Mouse (Mus musculus) skeletal muscle tissue, adult 2 months (tissue): ENCODE data around the gene Rab7.
"Not testable (repeated sequence)": the region's sequence is repeated elsewhere in the genome, so short reads cannot be mapped to it uniquely, and the experiment has no call there.

ENCODE experiments used
- DNase-seq: peaks from one replicate; pipeline ENCODE4 v3.0.0-alpha.2; 2012; ENCODE audit warnings: low read depth, low spot score

Gene Rab7

GRCm38 (mm10) chr6:88004773-88005172, 40.3 kb downstream of the Rab7 start:
- not testable (repeated sequence) for DNase-seq

GRCm38 (mm10) chr6:88003439-88003838, 41.6 kb downstream of the Rab7 start:
- no peak for DNase-seq

- no peak for DNase-seq
Measured at GRCm38 (mm10) chr6:87998358-87998757, 46.7 kb downstream of the Rab7 start.

- DNase-seq, result peak; percentile 42
Measured at GRCm38 (mm10) chr6:87997706-87998265, 47.3 kb downstream of the Rab7 start.

- DNase-seq, result no peak
Measured at GRCm38 (mm10) chr6:87996606-87997005, 48.5 kb downstream of the Rab7 start.

- no peak for DNase-seq
Measured at GRCm38 (mm10) chr6:87995519-87995918, 49.6 kb downstream of the Rab7 start.

GRCm38 (mm10) chr6:87993790-87994571, 51.1 kb downstream of the Rab7 start:
- DNase-seq, result no peak

- DNase-seq, result peak; percentile 56
Measured at GRCm38 (mm10) chr6:87992733-87993132, 52.3 kb downstream of the Rab7 start.

GRCm38 (mm10) chr6:87991886-87992285, 53.2 kb downstream of the Rab7 start:
- no peak for DNase-seq

GRCm38 (mm10) chr6:87991216-87991615, 53.9 kb downstream of the Rab7 start:
- no peak for DNase-seq

- DNase-seq, result no peak
Measured at GRCm38 (mm10) chr6:87982506-87982905, 62.6 kb downstream of the Rab7 start.

GRCm38 (mm10) chr6:87981547-87982256, 63.4 kb downstream of the Rab7 start, which contains the start of gene H1fx:
H1fx (minus strand) TSS chr6:87981637.
- no peak for DNase-seq

- no peak for DNase-seq
Measured at GRCm38 (mm10) chr6:87981030-87981485, 64.0 kb downstream of the Rab7 start.

GRCm38 (mm10) chr6:87980374-87981029, 64.6 kb downstream of the Rab7 start:
- no peak for DNase-seq

- no peak for DNase-seq
Measured at GRCm38 (mm10) chr6:87979728-87980127, 65.3 kb downstream of the Rab7 start.

- no peak for DNase-seq
Measured at GRCm38 (mm10) chr6:87970041-87970440, 75.0 kb downstream of the Rab7 start.

- DNase-seq, result not testable (repeated sequence)
Measured at GRCm38 (mm10) chr6:87962457-87962856, 82.6 kb downstream of the Rab7 start.
